Mouse (Mus musculus) cortical plate, adult 2 months (tissue): ENCODE results near the gene Lrit3. TPM values are rescaled to one million over a fixed set of nuclear protein-coding genes. Genes with fewer than 3 reads are reported as not detected.
A peak's percentile ranks its signal among the peaks of the same experiment; 100 is the strongest.

Experiments
- H3K27ac ChIP-seq: fragments of 200-500 bp; 2 replicates; pipeline ENCODE4 v1.5.1; 2012; ENCODE audit warnings: low read length, control low read depth, inconsistent platforms; ENCODE audit not compliant: insufficient read depth
- H3K4me1 ChIP-seq: fragments of 200-500 bp; 2 replicates; pipeline ENCODE4 v1.6.1; 2011; ENCODE audit warnings: low read length; ENCODE audit not compliant: control insufficient read depth, insufficient read depth
- H3K4me3 ChIP-seq: fragments of 200-500 bp; 2 replicates; pipeline ENCODE4 v1.5.1; 2011; ENCODE audit warnings: mild to moderate bottlenecking, low read length, control low read depth; ENCODE audit not compliant: insufficient read depth
- CTCF ChIP-seq: fragments of 200-500 bp; IDR thresholded peaks from 2 replicates; pipeline ENCODE4 v1.5.1; 2011; ENCODE audit warnings: mild to moderate bottlenecking, control low read depth, low read length; ENCODE audit not compliant: insufficient read depth; ENCODE audit errors: extremely low read depth
- POLR2A ChIP-seq: fragments of 200-500 bp; IDR thresholded peaks from 2 replicates; pipeline ENCODE4 v1.6.1; 2011; ENCODE audit warnings: mild to moderate bottlenecking, low read length, control low read depth; ENCODE audit not compliant: insufficient read depth; ENCODE audit errors: extremely low read depth
- polyA plus RNA-seq: library from polyadenylated mRNA; depleted of rRNA; stranded (reverse); fragments of >200 nt; gene quantifications from 2 replicates; pipeline ENCODE4 v1.2.3, GENCODE M21; 2012

Gene Lrit3
- polyA plus RNA-seq, 1 experiment = 0.10 TPM

DNA sequence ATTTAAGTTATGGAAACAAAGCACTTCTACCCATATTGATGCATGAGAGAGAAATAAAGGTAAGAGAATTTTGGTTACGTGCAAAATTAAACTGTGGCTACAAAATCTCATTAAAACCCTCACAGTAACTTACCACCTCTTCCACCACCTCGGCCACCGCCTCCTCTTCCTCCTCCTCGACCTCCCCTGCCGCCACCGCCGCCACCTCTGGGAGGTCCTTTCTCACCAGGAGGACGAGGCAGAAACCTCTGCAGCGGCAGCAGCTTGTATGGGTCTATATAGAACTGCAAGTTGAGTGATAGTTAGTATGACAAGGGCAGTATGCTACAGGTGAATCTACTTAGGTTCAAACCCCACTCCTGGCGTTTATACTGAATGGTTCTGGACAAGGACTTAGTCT is 22.9 kb upstream of the Lrit3 start:
- Histone ChIP-seq H3K4me1 (peaks cover 6% of the 10 kb centered on the region), H3K4me3 (no peak overlapping the region), H3K27ac (no peak overlapping the region)
- no peak for TF ChIP-seq CTCF
- no peak for TF ChIP-seq POLR2A

DNA sequence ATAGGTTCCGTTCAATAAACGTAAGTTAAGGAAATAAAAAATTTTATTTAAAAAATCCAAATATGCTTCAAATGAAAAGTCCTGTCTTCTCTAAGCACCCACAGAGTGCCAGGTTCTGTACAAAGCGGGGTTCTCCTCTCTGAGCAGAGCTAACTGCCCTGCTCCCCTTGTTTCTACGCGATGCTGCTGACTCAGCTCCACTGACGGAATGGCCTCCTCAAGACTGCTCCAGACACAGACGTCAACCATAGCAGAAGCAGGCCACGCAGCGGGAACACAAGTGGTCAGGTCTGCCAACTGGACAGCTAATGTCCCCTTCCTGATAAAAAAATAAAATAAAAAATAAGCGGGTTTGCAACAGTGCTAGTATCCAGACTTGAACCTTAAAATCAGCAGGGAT is 21.1 kb upstream of the Lrit3 start:
- H3K4me3 ChIP-seq = no peak overlapping the region
- H3K4me1 ChIP-seq = peaks cover 6% of the 10 kb centered on the region
- no peak for TF ChIP-seq CTCF
- TF ChIP-seq POLR2A = no peak
- no peak overlapping the region for H3K27ac ChIP-seq

DNA sequence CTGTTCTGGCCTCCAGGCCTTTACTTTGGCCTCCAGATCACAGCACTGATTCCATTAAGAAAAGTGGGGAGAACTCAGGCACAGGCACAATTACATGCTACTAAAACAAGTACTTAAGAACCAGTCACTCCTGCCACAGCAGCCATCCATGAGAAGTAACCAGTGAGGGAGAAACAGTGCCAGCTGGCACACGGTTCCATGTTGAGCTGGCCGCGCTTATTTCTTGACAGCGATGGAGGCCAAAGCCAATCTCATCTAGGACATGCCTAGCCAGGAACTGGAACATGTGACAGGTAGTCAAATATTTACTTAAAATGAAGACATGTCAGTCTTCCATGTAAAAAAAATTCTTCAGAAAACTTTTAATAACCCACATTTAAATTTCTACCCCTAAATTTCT is 20.3 kb upstream of the Lrit3 start:
- H3K4me3 ChIP-seq = no peak overlapping the region
- no peak overlapping the region for H3K27ac ChIP-seq
- TF ChIP-seq POLR2A (no peak), CTCF (no peak)
- peaks cover 3% of the 10 kb centered on the region for H3K4me1 ChIP-seq

DNA sequence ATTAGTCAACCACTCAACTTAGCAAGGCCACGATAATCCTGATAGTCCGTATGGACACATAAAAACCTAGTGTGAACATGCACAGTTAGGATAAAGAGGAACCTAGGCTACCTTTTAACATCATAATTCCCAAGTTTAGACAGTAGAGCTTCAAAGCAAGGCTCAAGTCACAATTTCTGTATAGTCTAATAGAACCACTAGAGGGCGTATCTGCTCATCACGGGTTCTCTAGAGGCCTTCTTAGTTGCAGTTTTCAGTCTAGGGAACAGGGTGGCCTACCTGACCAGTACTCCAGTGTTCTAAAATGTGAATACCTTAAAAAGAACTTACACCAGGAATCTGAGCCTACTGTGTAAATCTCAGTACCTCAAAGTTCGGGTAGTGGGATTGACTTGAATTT is 19.5 kb upstream of the Lrit3 start:
- H3K4me3 ChIP-seq = no peak overlapping the region
- H3K27ac ChIP-seq = no peak overlapping the region
- TF ChIP-seq CTCF (peak; percentile 31), POLR2A (no peak)
- peaks cover under 1% of the 10 kb centered on the region; the same call in 1 of the 2 replicates for H3K4me1 ChIP-seq

DNA sequence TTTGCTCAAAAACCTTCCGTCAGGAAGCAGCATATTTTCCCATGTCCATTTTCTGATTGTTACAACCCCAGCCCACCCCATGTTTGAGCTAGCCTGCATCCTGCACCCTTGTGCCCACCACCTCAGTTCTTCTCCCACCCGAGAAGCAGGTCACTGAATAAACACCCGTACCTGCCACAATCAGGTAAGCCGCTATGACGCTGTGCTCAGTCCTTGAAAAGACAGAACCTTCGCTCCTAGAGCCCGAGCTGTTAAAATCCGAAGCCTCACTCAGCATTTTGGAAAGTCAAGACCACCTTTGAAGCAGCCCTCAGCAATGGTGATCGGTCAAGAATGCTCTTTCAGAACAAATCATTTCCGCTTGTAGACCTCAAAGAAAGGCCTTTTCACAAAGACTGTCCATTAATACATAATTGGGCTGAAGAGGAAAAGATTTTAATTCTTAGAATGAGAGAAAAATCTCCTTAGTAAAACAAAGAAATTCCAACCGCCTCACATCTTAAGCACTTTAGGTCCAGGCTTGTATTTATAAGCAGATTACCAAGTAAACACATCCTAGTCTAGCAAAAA is 18.5 kb upstream of the Lrit3 start, which contains the start of gene Rrh:
TSS of gene Rrh (minus strand) at position 382 of the 570 bp plus-strand sequence.
- no peak within 1 kb of the TSS for H3K27ac ChIP-seq
- H3K4me3 ChIP-seq = no peak within 1 kb of the TSS
- TF ChIP-seq POLR2A = no peak
- no peak for TF ChIP-seq CTCF
- no peaks in the 10 kb centered on the region for H3K4me1 ChIP-seq

DNA sequence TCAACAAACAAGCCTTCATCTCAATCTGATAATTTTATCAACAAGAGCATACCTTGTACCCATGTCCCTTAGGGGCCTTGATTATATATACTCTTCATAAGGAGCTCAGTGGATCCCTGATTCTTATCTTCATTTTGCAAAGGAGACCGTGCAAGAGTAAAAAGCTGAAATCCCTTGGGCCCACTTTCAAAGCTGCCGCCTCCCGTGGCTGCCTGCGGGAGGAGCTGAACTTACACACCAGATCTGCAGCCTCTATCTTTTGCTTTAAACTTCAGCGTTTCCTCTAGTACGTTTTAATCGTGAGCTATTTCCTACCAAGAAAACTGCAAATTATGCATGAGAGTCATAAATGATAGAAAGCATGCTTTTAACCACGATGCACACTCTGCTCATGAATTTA is 17.9 kb upstream of the Lrit3 start:
- Histone ChIP-seq H3K4me1 (no peaks in the 10 kb centered on the region), H3K4me3 (no peak overlapping the region), H3K27ac (no peak overlapping the region)
- TF ChIP-seq POLR2A (no peak), CTCF (no peak)

DNA sequence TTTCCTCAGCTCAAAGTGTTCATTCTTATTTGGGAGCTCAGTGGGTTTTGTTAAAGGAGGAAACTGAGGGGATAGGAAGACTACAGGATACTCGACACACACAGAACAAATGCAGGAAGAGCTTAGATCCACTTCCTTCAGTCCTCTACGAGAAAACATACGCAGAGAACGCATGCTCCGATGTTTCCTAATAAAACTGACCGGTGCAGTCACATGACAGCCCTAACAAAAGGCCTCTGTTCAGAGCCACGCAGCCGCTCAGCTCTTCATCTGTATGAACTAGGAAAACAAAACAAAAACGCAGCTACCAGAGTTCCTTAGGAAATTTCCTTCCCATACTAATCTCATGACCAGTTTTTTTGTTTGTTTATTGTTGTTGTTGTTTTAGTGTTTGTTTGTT is 17.0 kb upstream of the Lrit3 start:
- Histone ChIP-seq H3K27ac (peak overlapping the region; percentile 71), H3K4me3 (no peak overlapping the region), H3K4me1 (no peaks in the 10 kb centered on the region)
- TF ChIP-seq CTCF = no peak
- TF ChIP-seq POLR2A = no peak

DNA sequence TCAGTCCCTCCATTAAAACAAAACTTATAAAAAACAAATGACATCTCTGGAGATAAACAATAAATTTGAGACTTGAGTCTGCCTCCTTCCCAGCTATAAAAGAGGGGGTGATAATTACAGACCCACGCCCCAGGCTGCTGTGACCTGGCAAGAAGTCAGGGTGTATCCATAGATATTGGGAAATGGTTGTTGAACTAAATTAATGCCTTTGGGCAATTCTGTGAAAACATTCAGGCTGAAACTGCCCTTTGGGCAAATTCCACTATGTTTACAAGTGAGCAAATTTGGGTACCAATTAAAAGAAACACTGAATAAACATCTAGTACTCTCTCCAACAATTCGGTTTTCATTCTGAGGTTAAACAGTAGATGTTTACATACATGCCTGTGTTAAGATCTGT is 4.8 kb downstream of the Lrit3 start:
- Histone ChIP-seq H3K4me3 (no peak overlapping the region), H3K27ac (no peak overlapping the region), H3K4me1 (no peaks in the 10 kb centered on the region)
- TF ChIP-seq POLR2A = no peak
- TF ChIP-seq CTCF = no peak

DNA sequence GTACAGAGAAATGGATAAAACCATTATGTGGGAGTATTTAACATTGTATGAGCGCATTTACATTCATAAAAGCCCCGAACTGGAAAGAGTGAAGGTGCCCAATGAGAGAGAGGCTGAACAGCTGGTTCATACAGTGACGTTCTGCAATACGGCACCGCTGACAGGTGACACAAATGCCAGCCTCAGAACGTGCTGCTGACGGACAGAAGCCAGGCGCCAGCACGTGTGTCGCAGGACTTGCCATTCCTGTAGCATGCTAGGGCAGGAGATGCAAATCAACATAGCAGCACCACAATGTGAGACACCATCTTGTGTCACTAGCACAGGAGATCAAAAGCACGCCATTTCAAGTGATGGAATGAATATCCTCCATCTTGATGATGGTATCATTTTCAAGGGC is 5.3 kb downstream of the Lrit3 start:
- no peaks in the 10 kb centered on the region for H3K4me1 ChIP-seq
- H3K27ac ChIP-seq = no peak overlapping the region
- H3K4me3 ChIP-seq = no peak overlapping the region
- TF ChIP-seq CTCF (no peak), POLR2A (no peak)

DNA sequence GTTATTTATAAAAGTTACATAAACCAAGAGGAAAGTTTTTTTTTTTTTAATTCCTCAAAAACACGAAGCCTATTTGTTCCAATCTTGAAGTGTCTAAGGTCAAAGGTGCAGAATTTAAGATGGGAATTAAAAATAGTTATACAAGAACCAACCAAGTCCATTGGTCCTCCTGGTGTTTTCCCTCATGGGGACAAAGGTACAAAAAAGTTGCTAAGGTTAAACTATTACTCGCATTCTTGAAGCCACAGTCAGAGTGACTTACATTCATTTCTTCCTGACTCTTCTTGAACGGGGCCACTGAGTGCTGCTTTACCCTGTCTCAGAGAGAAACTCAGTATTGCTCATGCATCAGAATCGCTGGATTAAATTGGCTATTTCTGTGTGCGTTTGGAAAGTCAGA is 6.5 kb downstream of the Lrit3 start:
- Histone ChIP-seq H3K4me3 (no peak overlapping the region), H3K27ac (no peak overlapping the region)
- no peak for TF ChIP-seq CTCF
- no peak for TF ChIP-seq POLR2A

More for the DNA sequence above, 6.5 kb downstream of the Lrit3 start:
- no peaks in the 10 kb centered on the region for H3K4me1 ChIP-seq
